Mouse (Mus musculus) thymus, adult 2 months (tissue): ENCODE data around the gene Slc22a6.

Source experiments
- CTCF ChIP-seq: fragments of 200-500 bp; IDR thresholded peaks from 2 replicates; pipeline ENCODE4 v1.5.1; 2012; ENCODE audit warnings: mild to moderate bottlenecking, control low read depth, low read length, moderate library complexity, borderline replicate concordance; ENCODE audit not compliant: control insufficient read depth, poor library complexity, insufficient read depth; ENCODE audit errors: extremely low read depth
- POLR2A ChIP-seq: fragments of 200-500 bp; IDR thresholded peaks from 2 replicates; pipeline ENCODE4 v1.6.1; 2012; ENCODE audit warnings: mild to moderate bottlenecking, low read length, control low read depth, moderate library complexity; ENCODE audit not compliant: control insufficient read depth, poor library complexity, insufficient read depth; ENCODE audit errors: extremely low read depth

GRCm38 (mm10) chr19:8646393-8646792, 28.6 kb downstream of the Slc22a6 start:
- no peak for TF ChIP-seq CTCF
- no peak for TF ChIP-seq POLR2A
